Mouse (Mus musculus): Measurements from ENCODE around the gene Sun3. TPM values are rescaled to one million over a fixed set of nuclear protein-coding genes. Genes with fewer than 3 reads are reported as not detected.

Sun3 gene
- polyA plus RNA-seq, 1 experiment from 2014 or later = 2.7 TPM

DNA sequence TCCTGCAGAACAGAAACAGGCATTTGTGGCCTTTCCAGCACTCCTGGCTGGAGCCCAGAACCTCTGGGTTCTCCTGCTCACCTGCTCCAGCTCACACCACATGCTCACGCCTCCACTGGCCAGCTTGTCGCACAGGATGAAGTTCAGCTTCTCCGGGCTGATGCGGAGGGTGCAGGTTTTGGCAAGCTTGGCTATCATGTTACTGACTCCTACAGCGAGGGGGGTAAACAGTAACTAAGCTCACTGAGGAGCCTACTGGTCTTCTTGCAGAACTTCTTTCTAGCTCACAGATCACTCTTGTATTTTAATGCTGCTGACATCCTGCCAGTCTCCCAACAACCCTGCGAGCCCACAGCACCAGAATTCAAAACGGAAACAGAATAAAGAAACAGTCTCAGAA lies 38.4 kb downstream of the Sun3 start:
- Histone ChIP-seq H3K4me2 (replicated peaks; ENCODE audit: low read depth) (peak overlapping the region; percentile 73), H3K27ac (ENCODE audit: low read depth, low read length) (peak overlapping the region; percentile 66), H3K4me3 (ENCODE audit: low read depth, low read length) (peak overlapping the region; percentile 73), H3K4me1 (replicated peaks; ENCODE audit: control insufficient read depth, insufficient read depth, low read length) (no peaks in the 10 kb centered on the region), H3K9me3 (ENCODE audit: control insufficient read depth) (no peaks in the 10 kb centered on the region), H3K36me3 (ENCODE audit: control insufficient read depth, insufficient read depth) (peaks cover 14% of the 10 kb centered on the region), H3K9ac (ENCODE audit: low read depth, low read length) (peak overlapping the region; percentile 71), H3K27me3 (replicated peaks; ENCODE audit: control insufficient read depth, insufficient read depth, low read length) (no peaks in the 10 kb centered on the region)
- no peak for TF ChIP-seq CTCF (IDR thresholded peaks at IDR 0.05; ENCODE audit: low read depth)
- under 1% methylated on average over 7 of the region's 7 CpGs for whole genome bisulfite sequencing
- ATAC-seq = peak; percentile 48

DNA sequence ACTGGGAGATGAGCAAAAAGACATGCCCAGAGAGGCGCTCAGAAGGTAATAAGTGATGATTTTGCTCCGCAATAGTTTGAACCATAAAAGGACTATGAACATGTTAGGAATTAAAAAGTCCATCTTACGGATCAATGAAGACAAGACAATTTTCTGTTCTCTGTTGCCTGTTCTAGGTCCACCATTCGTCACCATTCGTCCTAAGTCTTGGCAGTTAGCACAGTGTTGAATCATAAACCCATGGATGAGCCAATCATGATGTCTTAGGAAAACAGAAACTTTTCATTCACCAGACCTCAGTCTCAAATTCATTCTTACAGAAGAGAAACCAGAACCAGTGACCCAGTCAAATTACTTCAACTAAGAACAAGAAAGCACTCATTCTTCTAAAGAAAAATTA lies 40.0 kb downstream of the Sun3 start:
- peaks cover 30% of the 10 kb centered on the region for H3K36me3 ChIP-seq (ENCODE audit: control insufficient read depth, insufficient read depth)
- TF ChIP-seq CTCF (IDR thresholded peaks at IDR 0.05; ENCODE audit: low read depth) = no peak
- H3K9me3 ChIP-seq (ENCODE audit: control insufficient read depth) = no peaks in the 10 kb centered on the region
- no peak overlapping the region for H3K4me3 ChIP-seq (ENCODE audit: low read depth, low read length)
- H3K4me1 ChIP-seq (replicated peaks; ENCODE audit: control insufficient read depth, insufficient read depth, low read length) = no peaks in the 10 kb centered on the region
- no peak for ATAC-seq
- WGBS = 96% methylated on average over 5 of the region's 5 CpGs
- no peak overlapping the region for H3K4me2 ChIP-seq (replicated peaks; ENCODE audit: low read depth)
- no peak overlapping the region for H3K9ac ChIP-seq (ENCODE audit: low read depth, low read length)
- no peaks in the 10 kb centered on the region for H3K27me3 ChIP-seq (replicated peaks; ENCODE audit: control insufficient read depth, insufficient read depth, low read length)
- H3K27ac ChIP-seq (ENCODE audit: low read depth, low read length) = no peak overlapping the region

DNA sequence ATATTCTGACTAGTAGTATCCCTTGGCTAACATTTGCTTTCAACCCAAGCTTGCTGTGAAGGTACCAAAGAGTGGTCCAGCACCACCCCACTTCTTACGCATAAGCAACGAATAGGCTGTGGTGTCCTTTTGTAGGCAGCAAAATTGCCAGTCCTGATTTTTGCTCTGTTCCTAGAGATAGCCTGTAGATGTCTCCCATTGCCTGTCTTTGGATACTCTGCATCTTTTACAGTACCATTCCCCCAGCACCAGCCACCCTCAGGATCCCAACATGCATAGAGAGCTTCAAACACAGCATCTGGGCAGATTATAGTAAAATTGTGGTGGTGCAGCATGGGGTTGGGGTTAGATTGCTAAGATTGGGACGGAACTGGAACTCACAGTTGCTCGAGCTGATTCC lies 60.7 kb downstream of the Sun3 start:
- no peak overlapping the region for H3K9ac ChIP-seq (ENCODE audit: low read depth, low read length)

DNA sequence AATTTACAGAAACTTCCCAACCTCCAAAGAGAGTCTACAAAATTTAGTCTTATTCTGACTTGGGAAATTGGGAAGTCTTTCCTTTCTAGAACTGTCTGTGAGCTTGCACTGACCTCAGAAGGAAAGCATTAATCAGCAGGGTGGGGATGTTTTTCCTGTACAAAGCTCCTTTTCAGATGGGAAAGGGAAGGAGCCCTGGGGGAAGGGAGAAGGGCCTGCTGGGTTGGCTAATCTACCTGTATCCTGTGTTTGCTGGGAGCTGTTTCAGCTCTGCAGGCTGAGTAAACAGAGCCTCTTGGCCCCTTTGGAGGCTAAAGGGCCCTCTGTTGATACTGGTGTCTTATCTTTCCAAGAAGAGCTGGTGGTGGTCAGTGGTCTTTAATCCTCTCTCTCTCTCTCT lies 62.7 kb downstream of the Sun3 start:
- no peaks in the 10 kb centered on the region for H3K4me1 ChIP-seq (replicated peaks; ENCODE audit: control insufficient read depth, insufficient read depth, low read length)
- H3K9me3 ChIP-seq (ENCODE audit: control insufficient read depth) = no peaks in the 10 kb centered on the region
- no peak for TF ChIP-seq CTCF (IDR thresholded peaks at IDR 0.05; ENCODE audit: low read depth)
- no peak overlapping the region for H3K27ac ChIP-seq (ENCODE audit: low read depth, low read length)
- H3K4me2 ChIP-seq (replicated peaks; ENCODE audit: low read depth) = no peak overlapping the region
- H3K36me3 ChIP-seq (ENCODE audit: control insufficient read depth, insufficient read depth) = 0 out of 2 replicates have a peak, but pooled peaks cover 1% of the 10 kb centered on the region
- 0 out of 2 replicates have a peak, but pooled peaks have one; percentile 41 for ATAC-seq
- H3K27me3 ChIP-seq (replicated peaks; ENCODE audit: control insufficient read depth, insufficient read depth, low read length) = no peaks in the 10 kb centered on the region
- H3K4me3 ChIP-seq (ENCODE audit: low read depth, low read length) = no peak overlapping the region
- no peak overlapping the region for H3K9ac ChIP-seq (ENCODE audit: low read depth, low read length)

More for the DNA sequence above, 60.7 kb downstream of the Sun3 start:
- H3K27ac ChIP-seq (ENCODE audit: low read depth, low read length) = no peak overlapping the region
- H3K4me3 ChIP-seq (ENCODE audit: low read depth, low read length) = no peak overlapping the region
- no peak for ATAC-seq
- no peak overlapping the region for H3K4me2 ChIP-seq (replicated peaks; ENCODE audit: low read depth)
- no peaks in the 10 kb centered on the region for H3K27me3 ChIP-seq (replicated peaks; ENCODE audit: control insufficient read depth, insufficient read depth, low read length)
- 72% methylated on average over 4 of the region's 4 CpGs for WGBS
- 0 out of 2 replicates have a peak, but pooled peaks cover 8% of the 10 kb centered on the region for H3K36me3 ChIP-seq (ENCODE audit: control insufficient read depth, insufficient read depth)
- H3K4me1 ChIP-seq (replicated peaks; ENCODE audit: control insufficient read depth, insufficient read depth, low read length) = no peaks in the 10 kb centered on the region
- H3K9me3 ChIP-seq (ENCODE audit: control insufficient read depth) = no peaks in the 10 kb centered on the region
- peak; percentile 16; the same call in 1 of the 2 replicates for TF ChIP-seq CTCF (IDR thresholded peaks at IDR 0.05; ENCODE audit: low read depth)

DNA sequence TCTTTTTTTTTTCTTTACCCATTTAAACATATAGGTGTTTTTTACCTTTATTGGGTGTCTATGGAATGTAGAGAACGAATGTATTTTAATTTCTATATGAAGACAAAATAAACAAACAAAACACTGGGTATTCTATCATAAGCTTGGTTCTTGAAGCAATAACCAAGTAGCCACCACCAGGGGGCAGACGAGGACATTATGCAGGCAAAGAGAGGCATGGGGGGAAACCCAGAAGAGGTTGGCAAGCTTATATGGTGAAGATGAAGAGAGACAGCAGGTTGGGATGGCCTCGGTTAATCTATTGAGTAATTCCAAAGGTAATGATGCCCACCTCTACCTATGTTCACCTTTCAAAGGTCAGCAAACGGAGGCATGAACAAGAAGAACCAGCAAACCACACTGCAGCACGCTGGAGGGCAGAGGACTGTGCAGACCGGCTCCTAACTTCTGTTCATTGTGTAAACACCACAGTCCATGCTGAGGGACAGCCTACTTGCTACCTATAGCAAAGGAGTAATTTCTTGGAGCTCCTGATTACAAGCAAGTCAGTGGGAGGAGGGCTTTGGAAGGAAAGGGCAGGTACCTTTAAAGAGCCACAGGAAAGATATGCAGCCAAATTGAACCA lies 65.4 kb downstream of the Sun3 start:
- H3K4me2 ChIP-seq (replicated peaks; ENCODE audit: low read depth) = no peak overlapping the region
- H3K36me3 ChIP-seq (ENCODE audit: control insufficient read depth, insufficient read depth) = no peaks in the 10 kb centered on the region
- no peaks in the 10 kb centered on the region for H3K9me3 ChIP-seq (ENCODE audit: control insufficient read depth)
- TF ChIP-seq CTCF (IDR thresholded peaks at IDR 0.05; ENCODE audit: low read depth) = peak; percentile 87
- H3K4me1 ChIP-seq (replicated peaks; ENCODE audit: control insufficient read depth, insufficient read depth, low read length) = no peaks in the 10 kb centered on the region
- WGBS = 32% methylated on average over 6 of the region's 6 CpGs
- no peak for ATAC-seq
- H3K9ac ChIP-seq (ENCODE audit: low read depth, low read length) = no peak overlapping the region
- no peak overlapping the region for H3K4me3 ChIP-seq (ENCODE audit: low read depth, low read length)
- no peaks in the 10 kb centered on the region for H3K27me3 ChIP-seq (replicated peaks; ENCODE audit: control insufficient read depth, insufficient read depth, low read length)
- H3K27ac ChIP-seq (ENCODE audit: low read depth, low read length) = no peak overlapping the region

DNA sequence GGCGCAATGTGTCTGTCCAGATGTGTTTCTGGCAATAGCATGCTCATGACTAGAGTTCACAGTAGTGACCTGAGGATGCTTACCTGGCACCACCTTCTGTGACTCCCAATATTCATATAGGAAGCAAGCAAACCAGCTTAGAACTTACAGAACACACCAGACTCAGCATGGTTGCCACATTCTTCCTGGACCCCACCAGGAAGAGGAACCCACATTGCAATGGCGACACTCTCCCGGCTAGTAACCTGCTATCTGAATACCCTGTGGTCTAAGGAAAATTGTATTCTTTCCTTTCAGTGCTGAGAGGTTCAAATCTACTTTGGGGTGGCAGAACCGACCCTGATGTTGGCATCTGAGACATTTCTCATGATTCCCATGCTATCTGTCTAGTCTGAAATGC lies 70.6 kb downstream of the Sun3 start:
- WGBS = 77% methylated on average over 4 of the region's 4 CpGs
- no peak for ATAC-seq

More for the DNA sequence above, 70.6 kb downstream of the Sun3 start:
- Histone ChIP-seq H3K27ac (ENCODE audit: low read depth, low read length) (no peak overlapping the region), H3K4me3 (ENCODE audit: low read depth, low read length) (no peak overlapping the region), H3K4me2 (replicated peaks; ENCODE audit: low read depth) (no peak overlapping the region), H3K9me3 (ENCODE audit: control insufficient read depth) (no peaks in the 10 kb centered on the region), H3K9ac (ENCODE audit: low read depth, low read length) (no peak overlapping the region), H3K36me3 (ENCODE audit: control insufficient read depth, insufficient read depth) (no peaks in the 10 kb centered on the region), H3K4me1 (replicated peaks; ENCODE audit: control insufficient read depth, insufficient read depth, low read length) (no peaks in the 10 kb centered on the region), H3K27me3 (replicated peaks; ENCODE audit: control insufficient read depth, insufficient read depth, low read length) (no peaks in the 10 kb centered on the region)
- TF ChIP-seq CTCF (IDR thresholded peaks at IDR 0.05; ENCODE audit: low read depth) = no peak
